Mouse (Mus musculus) CH12.LX (cell line): ENCODE measurements around the gene Tsn. TPM values are rescaled to one million over a fixed set of nuclear protein-coding genes. Genes with fewer than 3 reads are reported as not detected.

ENCODE experiments used
- DNase-seq: peaks from one replicate; pipeline ENCODE4 v3.0.0-alpha.2; 2013; ENCODE audit errors: extremely low read depth
- H3K27ac ChIP-seq: 2 replicates; pipeline ENCODE4 v1.5.1; 2012; ENCODE audit warnings: low read depth, mild to moderate bottlenecking, control low read depth, moderate library complexity; ENCODE audit not compliant: insufficient read depth
- H3K27me3 ChIP-seq: replicated peaks from 2 replicates; pipeline ENCODE3; 2012; ENCODE audit warnings: inconsistent platforms
- H3K36me3 ChIP-seq, 2 experiments: replicated peaks in 1 of 2; 2 replicates each; pipeline versions ENCODE3 to v1.6.1; 2012; ENCODE audit warnings: inconsistent platforms in 1 of 2, low read length in 1 of 2, mild to moderate bottlenecking in 1 of 2, mixed read lengths in 1 of 2, moderate library complexity in 1 of 2; ENCODE audit not compliant: control insufficient read depth in 1 of 2, insufficient read depth in 1 of 2
- H3K4me1 ChIP-seq, 2 experiments: 2 replicates each; pipeline ENCODE4 v1.6.1; 2012; ENCODE audit warnings: inconsistent platforms in 1 of 2, moderate library complexity in 1 of 2; ENCODE audit not compliant: insufficient read depth in 2 of 2, control insufficient read depth in 1 of 2
- H3K4me2 ChIP-seq: 2 replicates; pipeline ENCODE4 v1.6.1; 2012; ENCODE audit warnings: low read depth, mild to moderate bottlenecking, control low read depth; ENCODE audit not compliant: poor library complexity, insufficient read depth, severe bottlenecking
- H3K4me3 ChIP-seq, 3 experiments: fragments of 150-350 bp in 1 of 3; sonication (generic) in 1 of 3; replicated peaks in 1 of 3; 2 replicates each; pipeline versions ENCODE3 to v1.5.1; 2011 to 2012; ENCODE audit warnings: low read depth in 2 of 3, low read length in 2 of 3, mild to moderate bottlenecking in 2 of 3, moderate library complexity in 2 of 3, control low read depth in 1 of 3, improper control_type of control experiment in 1 of 3, inconsistent platforms in 1 of 3, mixed read lengths in 1 of 3; ENCODE audit not compliant: poor library complexity in 1 of 3
- H3K79me2 ChIP-seq: replicated peaks from 2 replicates; pipeline ENCODE4 v1.6.1; 2012; ENCODE audit warnings: mild to moderate bottlenecking, moderate library complexity; ENCODE audit not compliant: control insufficient read depth, poor library complexity, insufficient read depth, severe bottlenecking; ENCODE audit errors: extremely low read depth
- H3K9ac ChIP-seq: 2 replicates; pipeline ENCODE4 v1.6.1; 2012; ENCODE audit warnings: low read depth, mild to moderate bottlenecking, control low read depth, moderate library complexity; ENCODE audit not compliant: insufficient read depth
- H3K9me3 ChIP-seq: replicated peaks from 2 replicates; pipeline ENCODE3; 2012; ENCODE audit warnings: low read length, inconsistent platforms, mixed read lengths
- BHLHE40 ChIP-seq: IDR thresholded peaks from 2 replicates; pipeline ENCODE4 v1.6.1; 2011; ENCODE audit warnings: mild to moderate bottlenecking, low read depth, low read length, improper control_type of control experiment
- CHD1 ChIP-seq: IDR thresholded peaks from 2 replicates; pipeline ENCODE4 v1.6.1; 2012; ENCODE audit warnings: low read depth, low read length, improper control_type of control experiment, inconsistent platforms
- CHD2 ChIP-seq: IDR thresholded peaks from 2 replicates; pipeline ENCODE4 v1.6.1; 2011; ENCODE audit warnings: low read length, improper control_type of control experiment
- CTCF ChIP-seq, 2 experiments: IDR thresholded peaks in 1 of 2; conservative IDR thresholded peaks in 1 of 2; 2 replicates each; pipeline ENCODE4 v1.5.1; 2011 to 2012; ENCODE audit warnings: low read depth in 2 of 2, low read length in 2 of 2, improper control_type of control experiment in 1 of 2, inconsistent platforms in 1 of 2, mild to moderate bottlenecking in 1 of 2, moderate library complexity in 1 of 2
- E2F4 ChIP-seq: IDR thresholded peaks from 2 replicates; pipeline ENCODE4 v1.6.1; 2011; ENCODE audit warnings: low read depth, low read length, improper control_type of control experiment; ENCODE audit not compliant: insufficient replicate concordance
- ELF1 ChIP-seq: IDR thresholded peaks from 2 replicates; pipeline ENCODE4 v1.6.1; 2014; ENCODE audit warnings: low read depth, mild to moderate bottlenecking, inconsistent platforms, low read length, improper control_type of control experiment
- EP300 ChIP-seq: IDR thresholded peaks from 2 replicates; pipeline ENCODE4 v1.6.1; 2011; ENCODE audit warnings: low read length, improper control_type of control experiment
- GABPA ChIP-seq: IDR thresholded peaks from 2 replicates; pipeline ENCODE4 v1.6.1; 2012; ENCODE audit warnings: low read depth, low read length, improper control_type of control experiment, inconsistent platforms; ENCODE audit not compliant: insufficient replicate concordance
- JUN ChIP-seq: IDR thresholded peaks from 2 replicates; pipeline ENCODE4 v1.6.1; 2011; ENCODE audit warnings: low read depth, mild to moderate bottlenecking, low read length, improper control_type of control experiment, moderate library complexity; ENCODE audit not compliant: insufficient read depth
- JUND ChIP-seq: conservative IDR thresholded peaks from 2 replicates; pipeline ENCODE4 v1.6.1; 2011; ENCODE audit warnings: low read depth, low read length, improper control_type of control experiment
- MAFK ChIP-seq: IDR thresholded peaks from 2 replicates; pipeline ENCODE4 v1.6.1; 2011; ENCODE audit warnings: low read length, improper control_type of control experiment; ENCODE audit not compliant: insufficient replicate concordance
- MAX ChIP-seq: IDR thresholded peaks from 2 replicates; pipeline ENCODE4 v1.6.1; 2011; ENCODE audit warnings: low read length, improper control_type of control experiment
- MAZ ChIP-seq: IDR thresholded peaks from 2 replicates; pipeline ENCODE4 v1.6.1; 2012; ENCODE audit warnings: low read depth, mild to moderate bottlenecking, inconsistent platforms, low read length, improper control_type of control experiment, moderate library complexity
- MEF2A ChIP-seq: IDR thresholded peaks from 2 replicates; pipeline ENCODE4 v1.6.1; 2014; ENCODE audit warnings: low read depth, mild to moderate bottlenecking, inconsistent platforms, low read length, improper control_type of control experiment, borderline replicate concordance
- MXI1 ChIP-seq: IDR thresholded peaks from 2 replicates; pipeline ENCODE4 v1.6.1; 2011; ENCODE audit warnings: mild to moderate bottlenecking, low read depth, low read length, improper control_type of control experiment
- POLR2A ChIP-seq: IDR thresholded peaks from 2 replicates; pipeline ENCODE4 v1.6.1; 2011; ENCODE audit warnings: low read depth, mild to moderate bottlenecking, improper control_type of control experiment, low read length
- RAD21 ChIP-seq: IDR thresholded peaks from 2 replicates; pipeline ENCODE4 v1.6.1; 2011; ENCODE audit warnings: low read depth, mild to moderate bottlenecking, low read length, improper control_type of control experiment, moderate library complexity
- SIN3A ChIP-seq: IDR thresholded peaks from 2 replicates; pipeline ENCODE4 v1.6.1; 2012; ENCODE audit warnings: low read length, improper control_type of control experiment, inconsistent platforms
- TBP ChIP-seq: conservative IDR thresholded peaks from 2 replicates; pipeline ENCODE4 v1.6.1; 2011; ENCODE audit warnings: low read depth, low read length, improper control_type of control experiment
- TCF12 ChIP-seq: IDR thresholded peaks from 2 replicates; pipeline ENCODE4 v1.6.1; 2014; ENCODE audit warnings: low read depth, mild to moderate bottlenecking, inconsistent platforms, low read length, improper control_type of control experiment
- USF2 ChIP-seq: conservative IDR thresholded peaks from 2 replicates; pipeline ENCODE4 v1.6.1; 2011; ENCODE audit warnings: low read depth, low read length, improper control_type of control experiment
- ZKSCAN1 ChIP-seq: IDR thresholded peaks from 2 replicates; pipeline ENCODE4 v1.6.1; 2012; ENCODE audit warnings: low read depth, inconsistent platforms, low read length, improper control_type of control experiment, borderline replicate concordance
- dilution Hi-C: fragments of 300-500 bp; cut with MboI; formaldehyde crosslinking; loops from 2 replicates; pipeline ENCODE4 v1.14.3; 2020; ENCODE audit warnings: low sequenced_read_pairs; ENCODE audit not compliant: extremely low pct_unique_long_range_greater_than_20kb, extremely low pct_ligation_motif_present
- in situ Hi-C: fragments of 300-500 bp; cut with MboI; formaldehyde crosslinking; loops from 3 replicates; pipeline ENCODE4 v1.14.3; 2019; ENCODE audit warnings: low sequenced_read_pairs, low pct_ligation_motif_present, low pct_unique_long_range_greater_than_20kb, mixed read lengths
- polyA plus RNA-seq: library from polyadenylated mRNA; unstranded; fragments of >175 nt; gene quantifications from 2 replicates; pipeline ENCODE4 v1.2.1, GENCODE M21; 2012; ENCODE audit warnings: low read depth; ENCODE audit not compliant: insufficient read length
- total RNA-seq, 2 experiments: library from RNA; depleted of rRNA; stranded (reverse); fragments of 300-350 nt in 1 of 2; fragments of >200 nt in 1 of 2; gene quantifications; 2 replicates each; pipeline ENCODE4 v1.2.3; 2012 to 2014

Tsn gene
- total and polyA plus RNA-seq, 3 experiments = 147 to 196 (median 158) TPM

DNA sequence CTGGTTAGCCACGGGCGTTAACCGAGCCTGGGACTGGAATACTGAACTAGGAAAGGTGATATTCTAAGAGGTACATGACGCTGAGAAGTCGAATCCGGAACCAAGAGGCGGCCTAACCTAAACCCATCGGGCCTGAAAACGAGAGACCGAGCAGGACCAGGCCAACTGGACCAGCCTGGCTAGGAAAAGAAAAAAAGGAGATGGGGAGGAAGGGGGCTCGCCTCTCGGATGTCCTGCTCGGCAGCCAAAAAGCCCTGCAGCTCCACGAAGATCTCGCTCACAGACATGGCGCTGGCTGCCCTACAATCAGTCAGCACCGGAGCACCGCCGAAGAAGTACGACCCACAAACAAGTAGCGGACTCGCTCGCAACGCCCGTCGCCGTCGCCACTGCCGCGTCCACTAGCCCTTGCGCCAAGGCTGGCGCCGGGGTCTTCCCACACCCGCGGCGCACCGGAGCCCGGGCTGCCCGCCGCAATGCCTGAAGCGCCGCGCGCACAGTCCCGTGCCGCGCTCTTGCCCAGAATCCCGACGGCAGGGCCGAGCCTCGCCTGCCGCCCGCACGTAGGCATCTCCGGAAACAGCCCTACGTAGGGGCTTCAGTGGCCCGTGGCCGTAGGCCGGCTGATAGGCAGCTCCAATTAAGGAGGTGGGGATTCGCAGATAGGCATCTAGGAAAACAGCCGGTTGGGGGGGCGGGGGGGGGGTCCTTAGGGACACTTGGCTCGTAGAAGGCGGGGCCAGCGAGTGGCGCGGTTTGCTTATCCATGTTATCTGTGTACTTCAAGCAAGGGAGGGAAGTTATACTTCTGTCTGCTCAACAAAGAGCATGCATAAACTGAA lies 538 bp downstream of the Tsn start (continued):
- TF ChIP-seq USF2 = no peak
- peak; percentile 77 for TF ChIP-seq ELF1
- TF ChIP-seq JUND = no peak
- TF ChIP-seq POLR2A = peak; percentile 84
- no peak; the same call in 1 of the 2 replicates for TF ChIP-seq CHD2
- peak; percentile 99 for TF ChIP-seq BHLHE40
- TF ChIP-seq JUN = no peak
- no peak for TF ChIP-seq EP300
- peak; percentile 82 for TF ChIP-seq TCF12
- TF ChIP-seq MAX = peak; percentile 99
- peak; percentile 57; the same call in 1 of the 2 replicates for TF ChIP-seq TBP
- no peak; the same call in 1 of the 2 replicates for TF ChIP-seq GABPA
- no peak for TF ChIP-seq MAFK
- no peak for TF ChIP-seq CHD1
- TF ChIP-seq MEF2A = peak; percentile 69; the same call in 1 of the 2 replicates
- TF ChIP-seq RAD21 = no peak
- peak in 1 of 2 experiments; percentile 9; a peak in 1 of 4 replicates for TF ChIP-seq CTCF (conservative IDR thresholded peaks at IDR 0.05 in 1 of 2, IDR thresholded peaks at IDR 0.05 in 1 of 2; ENCODE audit: low read depth in 2 of 2, low read length in 2 of 2)

DNA sequence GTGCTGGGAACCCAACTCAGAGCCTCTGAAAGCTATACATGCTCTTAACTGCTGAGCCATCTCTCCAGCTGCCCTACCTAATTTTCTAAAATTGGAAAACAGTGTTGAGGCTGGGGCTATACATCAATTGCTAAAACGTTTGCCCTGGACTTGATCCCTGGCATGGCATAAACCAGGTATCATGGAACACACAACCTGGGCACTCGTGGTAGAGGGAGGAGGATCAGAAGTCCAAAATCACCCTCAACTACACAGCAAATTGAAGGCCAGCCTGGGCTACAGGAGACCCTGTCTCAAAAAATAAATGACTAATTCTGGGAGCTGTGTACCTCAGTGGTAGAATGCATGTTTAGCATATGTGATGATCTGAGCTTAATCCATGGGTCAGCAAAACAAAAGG lies 13.8 kb downstream of the Tsn start:
- Histone ChIP-seq H3K4me3 (no peak overlapping the region), H3K4me2 (no peak overlapping the region), H3K27ac (no peak overlapping the region), H3K36me3 (peaks cover 46 to 88% of the 10 kb centered on the region in 2 experiments), H3K79me2 (no peaks in the 10 kb centered on the region), H3K27me3 (no peaks in the 10 kb centered on the region), H3K4me1 (no peaks in the 10 kb centered on the region), H3K9ac (no peak overlapping the region), H3K9me3 (no peaks in the 10 kb centered on the region)
- dilution Hi-C loops (no loop called here), in situ Hi-C loops (no loop called here)
- TF ChIP-seq MXI1 (no peak), MAZ (no peak), POLR2A (no peak), BHLHE40 (no peak), USF2 (no peak), SIN3A (no peak), E2F4 (no peak), ZKSCAN1 (no peak)
- no peak for DNase-seq
